Mouse (Mus musculus): ENCODE measurements around the gene Hist1h2bh.

DNA sequence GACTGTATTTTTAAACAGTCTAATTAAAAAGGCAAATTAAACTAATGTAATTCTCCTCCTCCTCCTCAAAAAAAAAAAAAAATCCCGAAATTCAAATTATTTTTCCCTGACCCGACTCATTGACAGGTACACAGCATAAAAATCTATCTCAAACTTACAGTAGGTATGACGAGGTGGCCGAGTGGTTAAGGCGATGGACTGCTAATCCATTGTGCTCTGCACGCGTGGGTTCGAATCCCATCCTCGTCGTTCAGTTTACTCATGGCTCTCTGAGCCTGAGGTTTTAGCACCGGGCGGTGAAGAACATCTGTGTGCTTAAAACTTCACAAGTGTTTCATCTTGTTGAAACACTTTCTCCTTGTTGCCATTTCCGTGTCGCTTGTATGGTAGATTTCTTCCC lies 21.5 kb downstream of the Hist1h2bh start:
- TF ChIP-seq CTCF (IDR thresholded peaks at IDR 0.05): no peak
- no peak for TF ChIP-seq EP300 (IDR thresholded peaks at IDR 0.05)

All from lung, postnatal 0 days (tissue).